Mouse (Mus musculus) telencephalon, adult 2 months (tissue): Measurements from ENCODE around the gene Dppa5a.
"Not testable (repeated sequence)": the region's sequence is repeated elsewhere in the genome, so short reads cannot be mapped to it uniquely, and the experiment has no call there.

Source experiments
- DNase-seq: peaks from one replicate; pipeline ENCODE4 v3.0.0-alpha.2; 2011; ENCODE audit warnings: low read depth, low spot score

Dppa5a gene

GRCm38 (mm10) chr9:78365850-78366544 lies 2.0 kb downstream of the Dppa5a start:
- DNase-seq = no peak

GRCm38 (mm10) chr9:78364701-78365100 lies 3.3 kb downstream of the Dppa5a start:
- no peak for DNase-seq

GRCm38 (mm10) chr9:78363374-78363773 lies 4.6 kb downstream of the Dppa5a start:
- no peak for DNase-seq

GRCm38 (mm10) chr9:78360484-78360872 lies 7.5 kb downstream of the Dppa5a start:
- no peak for DNase-seq

- DNase-seq = no peak
These were observed 8.1 kb downstream of the Dppa5a start for GRCm38 (mm10) chr9:78359750-78360483.

- peak; percentile 16 for DNase-seq
These were observed 9.9 kb downstream of the Dppa5a start for GRCm38 (mm10) chr9:78358053-78358452.

GRCm38 (mm10) chr9:78355611-78356010 lies 12.4 kb downstream of the Dppa5a start, which contains the start of gene Gsta2:
TSS of gene Gsta2 (minus strand) at chr9:78355788.
- no peak for DNase-seq

- DNase-seq = no peak
These were observed 13.1 kb downstream of the Dppa5a start for GRCm38 (mm10) chr9:78354665-78355578.

- DNase-seq = no peak
These were observed 16.3 kb downstream of the Dppa5a start for GRCm38 (mm10) chr9:78351504-78352220.

GRCm38 (mm10) chr9:78350007-78350406 lies 18.0 kb downstream of the Dppa5a start:
- not testable (repeated sequence) for DNase-seq

- not testable (repeated sequence) for DNase-seq
These were observed 18.8 kb downstream of the Dppa5a start for GRCm38 (mm10) chr9:78349141-78349540.

- DNase-seq = not testable (repeated sequence)
These were observed 19.6 kb downstream of the Dppa5a start for GRCm38 (mm10) chr9:78348206-78349004.

- no peak for DNase-seq
These were observed 21.0 kb downstream of the Dppa5a start for GRCm38 (mm10) chr9:78347004-78347403.

- DNase-seq = not testable (repeated sequence)
These were observed 22.7 kb downstream of the Dppa5a start for GRCm38 (mm10) chr9:78345235-78345634.

- DNase-seq = not testable (repeated sequence)
These were observed 24.9 kb downstream of the Dppa5a start for GRCm38 (mm10) chr9:78343055-78343454.

GRCm38 (mm10) chr9:78342494-78342893 lies 25.5 kb downstream of the Dppa5a start:
- not testable (repeated sequence) for DNase-seq

- not testable (repeated sequence) for DNase-seq
These were observed 27.7 kb downstream of the Dppa5a start for GRCm38 (mm10) chr9:78340324-78340723.

- DNase-seq = not testable (repeated sequence)
These were observed 30.9 kb downstream of the Dppa5a start for GRCm38 (mm10) chr9:78337050-78337449.

- DNase-seq = not testable (repeated sequence)
These were observed 40.7 kb downstream of the Dppa5a start, which contains the start of gene Omt2b for GRCm38 (mm10) chr9:78327289-78327688. TSS of gene Omt2b (plus strand) at chr9:78327589.

- peak; percentile 2 for DNase-seq
These were observed 48.5 kb downstream of the Dppa5a start for GRCm38 (mm10) chr9:78319499-78319898.
